In genomic region chr12:112217021-112217420, GRCm38 (mm10) we compare ENCODE assay signal across 13 mouse cellular contexts.
DNase-seq lines count a peak whose midpoint lies in the region; ATAC-seq lines count a peak whose summit lies in the region.
"Had no signal": no experiment of that assay in that cellular context is flagged by ENCODE, and none has a peak within 500 bp of the region (broad histone marks: within the 10 kb centered on the region; RNA-seq: fewer than 3 reads in every experiment).

No protein-coding gene starts in this region.

- peak; percentile 69 to 71 for DNase-seq in right cerebral cortex, postnatal 10 days (ENCODE audit: low spot score in 2 of 2)
- DNase-seq in right cerebral cortex, postnatal 25 days, result no peak
- DNase-seq in forebrain, embryonic 14.5 days (ENCODE audit: low spot score), result peak; percentile 83
- DNase-seq in left cerebral cortex, postnatal 25 days (ENCODE audit: low spot score in 2 of 2), result peak; percentile 20 to 37
- DNase-seq in lung, adult 18-20 months, result no peak
- DNase-seq in liver, result no peak
- DNase-seq: cerebellum, adult 18-20 months; lung, postnatal 4 days had no signal

- 6% methylated on average over 7 of the region's 7 CpGs for whole genome bisulfite sequencing in forebrain, embryonic 14.5 days
- WGBS in intestine, embryonic 15.5 days, result 75% methylated on average over 7 of the region's 7 CpGs

- no peaks in the 10 kb centered on the region for H3K27me3 ChIP-seq in forebrain, embryonic 14.5 days (replicated peaks; ENCODE audit: control insufficient read depth, insufficient read depth, low read length)
- no peaks in the 10 kb centered on the region for H3K27me3 ChIP-seq in intestine, embryonic 15.5 days (replicated peaks)

- no peak overlapping the region for H3K9ac ChIP-seq in forebrain, embryonic 14.5 days (ENCODE audit: low read length)
- no peak overlapping the region for H3K9ac ChIP-seq in intestine, embryonic 15.5 days
- H3K9ac ChIP-seq: liver, embryonic 14.5 days had no signal

- H3K36me3 ChIP-seq in forebrain, embryonic 14.5 days (ENCODE audit: control insufficient read depth, insufficient read depth, low read length), result no peaks in the 10 kb centered on the region
- H3K36me3 ChIP-seq in intestine, embryonic 15.5 days, result no peaks in the 10 kb centered on the region

- intact Hi-C loops in left cerebral cortex, postnatal 25 days (cut with DNase I), result no loop called here

- peak overlapping the region; percentile 76 for H3K27ac ChIP-seq in forebrain, embryonic 14.5 days (ENCODE audit: low read depth, low read length)
- H3K27ac ChIP-seq in intestine, embryonic 15.5 days, result no peak overlapping the region
- H3K27ac ChIP-seq: heart, adult 2 months; left cerebral cortex, adult 2 months; liver, embryonic 14.5 days; stomach, postnatal 0 days had no signal

- H3K4me3 ChIP-seq in forebrain, embryonic 14.5 days (ENCODE audit: low read depth, low read length), result no peak overlapping the region
- H3K4me3 ChIP-seq in intestine, embryonic 15.5 days (replicated peaks), result no peak overlapping the region
- H3K4me3 ChIP-seq: heart, adult 2 months; left cerebral cortex, adult 2 months had no signal

- no peaks in the 10 kb centered on the region for H3K9me3 ChIP-seq in forebrain, embryonic 14.5 days (replicated peaks; ENCODE audit: control insufficient read depth, low read length)
- H3K9me3 ChIP-seq in intestine, embryonic 15.5 days, result no peaks in the 10 kb centered on the region

- peak; percentile 56 for ATAC-seq in forebrain, embryonic 14.5 days
- ATAC-seq in intestine, embryonic 15.5 days, result no peak

- H3K4me2 ChIP-seq in forebrain, embryonic 14.5 days (ENCODE audit: low read length), result no peak overlapping the region
- no peak overlapping the region for H3K4me2 ChIP-seq in intestine, embryonic 15.5 days (replicated peaks)

- peaks cover 40% of the 10 kb centered on the region for H3K4me1 ChIP-seq in forebrain, embryonic 14.5 days (ENCODE audit: control insufficient read depth, insufficient read depth, low read length)
- H3K4me1 ChIP-seq in intestine, embryonic 15.5 days (replicated peaks), result 0 out of 2 replicates have a peak, but pooled peaks cover 8% of the 10 kb centered on the region

Comparison
In these comparisons a context has a peak if more than half of its experiments do, and no peak if none do; other contexts are left out.
1. DNase-seq: peak in right cerebral cortex, postnatal 10 days (2 of 2), forebrain, embryonic 14.5 days (single experiment) and left cerebral cortex, postnatal 25 days (2 of 2); none in right cerebral cortex, postnatal 25 days (single experiment), lung, adult 18-20 months (0 of 2) and liver (single experiment).